Mouse (Mus musculus): ENCODE data around the gene Hand1.
A peak's percentile ranks its signal among the peaks of the same experiment; 100 is the strongest.
"Not testable (repeated sequence)": the region's sequence is repeated elsewhere in the genome, so short reads cannot be mapped to it uniquely, and the experiment has no call there.

Gene Hand1

GRCm38 (mm10) chr11:57833296-57833977 lies 819 bp upstream of the Hand1 start:
- no peak for DNase-seq

GRCm38 (mm10) chr11:57831861-57832260 lies 757 bp downstream of the Hand1 start:
- DNase-seq, result no peak

- DNase-seq, result no peak
These were observed 1.3 kb downstream of the Hand1 start for GRCm38 (mm10) chr11:57831281-57831781.

DNA sequence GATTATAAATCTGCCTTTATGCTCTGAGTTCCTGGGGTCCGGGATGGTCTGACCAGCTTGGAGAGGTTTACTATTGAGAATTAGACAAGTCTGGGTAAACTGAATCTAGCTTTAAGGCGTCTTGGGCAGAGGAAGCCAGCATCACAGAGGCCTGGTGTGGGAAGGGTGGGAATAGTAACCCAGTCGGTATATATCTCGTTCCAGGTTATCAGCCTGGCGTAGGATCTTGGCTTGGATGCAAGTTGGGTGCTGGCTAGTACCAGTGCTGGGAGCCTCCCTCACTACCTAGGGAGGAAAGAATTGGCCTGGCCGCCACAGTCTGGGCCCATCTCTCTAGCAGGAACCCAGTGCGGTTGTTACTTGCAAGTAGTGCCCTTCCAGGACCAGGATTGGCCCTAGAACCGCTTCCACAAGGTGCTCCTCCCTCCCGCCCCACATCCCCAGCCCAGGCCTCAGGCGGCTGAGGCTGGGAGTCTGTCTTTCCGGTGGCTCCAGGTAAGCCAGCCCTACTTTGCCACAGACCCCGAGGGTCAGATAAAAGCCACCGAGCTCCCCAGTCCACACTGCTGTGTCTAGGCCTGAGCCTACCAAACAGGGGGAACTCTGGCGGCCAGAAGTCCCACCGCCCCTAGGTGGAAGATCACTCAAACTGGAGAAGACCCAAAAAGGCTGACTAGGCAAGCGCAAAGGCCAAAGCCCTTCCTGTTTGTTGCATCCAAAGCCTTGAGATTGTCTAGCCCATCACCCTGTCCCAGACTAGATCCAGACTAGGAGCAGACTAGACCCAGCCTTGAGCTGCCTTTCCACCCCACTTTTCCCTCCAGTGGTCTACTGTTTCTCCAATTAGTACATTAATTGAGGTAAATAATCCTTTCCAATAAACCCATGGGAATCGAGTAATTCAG lies 2.5 kb downstream of the Hand1 start:
- DNase-seq, result no peak

DNA sequence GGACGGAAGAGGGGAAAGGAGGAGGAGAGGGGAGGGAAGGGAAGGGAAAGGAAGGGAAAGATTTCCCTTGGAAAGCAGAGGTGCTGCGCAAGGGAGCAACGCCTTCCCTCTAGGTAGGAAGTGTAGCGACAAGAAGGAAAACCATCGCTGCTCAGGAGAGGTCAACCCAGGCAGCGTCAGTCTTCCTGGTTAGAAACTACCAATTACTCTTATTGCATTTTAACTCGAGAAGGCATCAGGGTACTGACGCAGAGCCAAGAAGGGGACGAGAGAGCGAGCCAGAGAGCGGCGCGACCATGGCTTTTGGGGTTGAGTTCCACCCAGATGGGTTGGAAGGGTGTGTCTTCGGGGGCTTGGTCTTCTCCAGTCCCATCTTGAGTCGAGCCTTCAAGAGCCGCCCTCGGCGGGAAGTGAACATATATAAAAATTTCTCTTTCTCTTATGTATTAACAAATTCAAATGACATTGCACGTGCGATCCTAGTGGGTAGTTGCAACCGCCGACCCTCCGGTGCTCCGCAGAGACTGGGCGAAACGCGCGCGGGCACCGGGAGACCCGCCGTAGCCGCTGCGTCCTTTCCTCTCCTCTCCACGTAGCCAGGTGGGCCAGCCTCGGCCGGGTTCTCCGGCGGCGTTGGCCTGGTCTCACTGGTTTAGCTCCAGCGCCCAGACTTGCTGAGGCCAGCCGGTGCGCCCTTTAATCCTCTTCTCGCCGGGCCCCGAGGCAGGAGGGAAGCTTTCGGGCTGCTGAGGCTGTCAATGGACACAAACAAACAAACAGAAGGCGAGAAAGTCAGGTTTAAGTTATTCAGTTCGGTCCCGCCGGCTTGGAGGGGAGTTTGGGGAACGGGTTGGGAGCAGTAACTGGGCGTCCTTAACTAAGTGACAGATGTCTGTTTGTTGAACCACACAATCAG lies 3.4 kb downstream of the Hand1 start:
- DNase-seq, result no peak

- no peak for DNase-seq
These were observed 4.6 kb downstream of the Hand1 start for GRCm38 (mm10) chr11:57827915-57828545.

DNA sequence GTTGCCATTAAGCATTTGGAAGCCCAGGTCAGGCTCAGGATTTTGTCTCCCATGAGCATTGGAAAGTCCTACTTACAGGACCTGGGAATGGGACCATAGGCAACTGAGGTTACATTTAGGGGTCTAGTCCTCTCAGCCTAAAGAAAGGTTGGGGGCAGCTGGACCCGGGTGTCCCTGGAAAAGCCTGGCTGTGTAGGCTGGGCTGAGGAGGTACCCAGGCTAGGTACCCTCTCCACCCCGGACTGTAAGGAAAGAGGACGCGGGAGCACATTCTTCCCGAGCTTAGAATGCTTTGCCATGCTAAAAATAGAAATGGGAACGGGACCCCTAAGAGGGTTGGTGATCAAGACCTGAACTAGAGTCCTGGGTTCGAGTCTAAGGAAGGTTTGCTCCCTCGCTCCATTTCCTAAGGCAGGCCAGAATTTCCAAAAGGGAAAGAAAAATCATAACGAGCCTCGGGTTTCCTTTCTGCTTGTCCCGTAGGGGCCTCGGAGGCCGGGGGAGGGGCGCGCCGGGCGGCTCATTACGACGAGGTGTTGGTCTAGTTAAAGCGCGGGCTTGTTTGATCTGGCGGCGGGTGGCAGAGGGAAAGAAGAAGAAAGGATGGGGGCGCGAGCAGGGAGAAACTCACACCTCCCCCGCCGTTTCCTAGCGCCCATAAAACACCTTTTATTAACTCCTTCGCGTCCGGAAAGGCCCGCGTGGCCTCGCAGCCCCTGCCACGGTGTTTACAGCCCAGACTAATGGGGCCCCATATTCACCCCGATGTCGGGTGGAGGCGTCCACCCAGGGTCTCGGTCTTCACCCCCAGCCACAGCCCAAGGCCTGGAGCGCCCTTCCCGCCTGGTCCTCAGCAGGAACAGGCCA lies 5.3 kb downstream of the Hand1 start:
- DNase-seq, result no peak

DNA sequence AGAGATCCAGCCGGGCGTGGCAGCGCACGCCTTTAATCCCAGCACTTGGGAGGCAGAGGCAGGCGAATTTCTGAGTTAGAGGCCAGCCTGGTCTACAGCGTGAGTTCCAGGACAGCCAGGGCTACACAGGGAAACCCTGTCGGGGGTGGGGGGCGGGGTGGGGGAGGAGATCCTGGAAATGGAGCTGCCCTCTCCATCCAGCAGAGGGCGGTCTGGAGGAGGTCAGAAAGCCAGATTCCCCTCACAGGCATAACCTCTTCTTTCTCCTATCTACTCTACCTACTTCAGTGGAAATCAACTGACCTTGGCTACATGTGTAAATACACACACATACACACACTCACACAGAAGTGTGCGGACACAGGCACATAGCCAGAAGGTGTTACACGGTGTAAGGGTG lies 7.4 kb downstream of the Hand1 start:
- not testable (repeated sequence) for DNase-seq

- no peak for DNase-seq
These were observed 8.9 kb downstream of the Hand1 start for GRCm38 (mm10) chr11:57823714-57824113.

DNA sequence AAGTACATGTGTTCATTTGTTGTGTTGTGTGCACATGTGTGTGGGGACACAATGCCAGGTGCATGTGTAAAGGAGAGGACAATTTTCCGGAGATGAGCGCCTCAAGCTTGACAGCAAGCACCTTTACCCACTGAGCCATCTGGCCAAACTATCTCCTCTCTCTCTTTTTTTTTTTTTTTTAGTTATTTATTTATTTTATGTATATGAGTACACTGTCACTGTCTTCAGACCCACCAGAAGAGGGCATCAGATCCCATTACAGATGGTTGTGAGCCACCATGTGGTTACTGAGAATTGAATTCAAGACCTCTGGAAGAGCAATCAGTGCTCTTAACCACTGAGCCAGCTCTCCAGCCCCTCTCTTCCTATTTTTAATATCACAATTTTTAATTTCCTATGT lies 9.5 kb downstream of the Hand1 start:
- not testable (repeated sequence) for DNase-seq

DNA sequence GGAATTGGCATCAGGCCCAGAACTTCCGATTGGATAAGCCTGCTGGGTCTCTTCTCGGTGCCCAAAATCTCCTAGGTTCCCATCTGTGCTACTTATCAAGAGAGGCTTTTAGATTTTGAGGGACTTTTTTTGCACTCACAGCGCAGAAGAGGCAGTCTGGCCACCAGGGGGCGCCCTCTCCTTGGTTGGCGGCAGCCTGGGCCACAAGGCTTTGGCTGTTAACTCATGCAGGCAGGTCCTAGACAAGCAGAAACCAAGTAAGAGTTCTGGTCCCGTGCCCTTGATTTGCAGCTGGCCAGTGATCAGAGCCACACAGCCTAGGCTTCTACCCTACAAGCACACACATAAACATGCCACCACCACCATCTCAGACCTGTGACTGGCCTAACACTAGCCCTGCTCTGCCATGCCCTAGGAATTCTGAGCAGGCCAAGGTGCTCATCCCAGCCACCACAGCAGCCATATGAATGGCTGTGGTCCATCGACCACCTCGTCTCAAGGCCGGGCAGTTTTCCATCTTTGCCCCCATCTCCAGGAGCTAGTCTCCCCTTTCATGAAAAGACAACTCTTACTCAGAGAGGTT lies 12.5 kb downstream of the Hand1 start:
- DNase-seq, result peak; percentile 42

DNA sequence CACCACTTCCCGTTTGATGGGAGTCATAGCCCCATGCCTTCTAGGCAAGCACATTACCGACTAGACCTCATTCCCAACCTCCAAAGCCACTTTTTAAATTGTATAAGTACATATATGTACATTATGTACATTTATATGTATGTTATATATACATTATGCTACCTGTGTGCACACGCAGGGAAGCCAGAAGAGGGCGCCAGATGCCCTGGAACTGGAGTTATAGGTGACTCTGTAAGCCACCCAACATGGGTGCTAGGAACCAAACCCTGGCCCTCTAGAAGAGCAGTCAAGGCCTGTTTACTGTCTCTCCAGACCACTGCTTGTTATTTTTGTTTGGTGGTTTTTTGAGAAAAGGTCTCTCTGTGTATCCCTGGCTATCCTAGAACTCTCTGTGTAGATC lies 14.4 kb downstream of the Hand1 start:
- DNase-seq, result no peak

DNA sequence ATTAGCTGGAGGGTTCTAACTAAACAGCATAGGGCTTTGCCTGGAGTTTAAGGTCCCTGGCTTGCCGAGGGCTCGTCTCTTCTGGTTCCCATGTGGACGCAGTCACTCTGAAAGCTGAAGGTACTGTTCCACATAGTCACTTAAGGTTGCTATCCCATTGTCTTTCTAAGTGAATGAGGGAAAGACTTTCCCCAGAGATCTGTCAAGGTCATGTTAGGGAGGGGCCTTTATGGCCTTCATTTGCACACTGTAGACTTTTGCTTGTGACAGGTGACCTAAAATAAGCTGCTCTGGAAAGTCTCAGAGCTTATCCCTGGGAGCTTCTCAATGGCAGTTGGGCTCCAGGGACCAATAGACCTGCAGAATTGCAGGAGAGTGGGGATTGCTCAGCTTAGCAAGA lies 19.0 kb downstream of the Hand1 start:
- no peak for DNase-seq

DNA sequence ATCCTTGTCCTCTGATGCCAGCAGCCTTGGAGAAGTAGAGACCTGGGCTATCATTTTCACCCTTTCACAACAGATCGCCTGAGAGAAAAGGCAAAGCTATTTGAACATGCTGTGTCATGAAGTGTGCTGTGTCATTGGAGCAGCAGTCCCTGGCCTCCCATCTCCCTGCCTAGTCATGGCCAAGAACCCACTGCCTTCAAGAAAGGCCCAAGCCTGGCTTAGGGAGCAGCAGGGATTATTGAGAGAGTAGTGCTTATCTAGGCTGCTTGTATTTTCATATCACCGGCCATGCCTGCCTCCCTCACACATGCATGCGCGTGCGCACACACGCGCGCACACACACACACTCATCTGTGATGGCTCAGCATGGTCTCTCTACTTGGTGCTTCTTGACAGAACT lies 20.4 kb downstream of the Hand1 start:
- no peak for DNase-seq

DNA sequence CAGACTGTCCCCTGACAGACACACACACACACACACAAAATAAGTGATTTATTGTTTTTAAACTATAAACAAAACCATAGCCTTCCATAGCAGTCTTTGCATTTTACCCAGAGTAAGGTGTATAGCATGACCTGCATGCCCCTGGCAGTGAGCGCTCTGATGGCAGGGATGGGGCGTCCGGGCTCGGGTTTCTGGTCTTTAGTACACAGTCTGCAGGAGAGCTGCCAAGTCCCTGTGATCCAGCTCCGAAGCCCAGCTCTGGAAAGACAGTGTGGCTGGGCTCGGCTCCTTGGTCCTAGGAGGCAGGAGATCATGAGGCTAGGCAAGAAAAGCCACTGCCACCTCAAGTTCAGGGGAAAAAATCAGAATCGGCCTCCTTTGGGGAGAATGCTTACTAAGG lies 21.6 kb downstream of the Hand1 start:
- DNase-seq, result no peak

DNA sequence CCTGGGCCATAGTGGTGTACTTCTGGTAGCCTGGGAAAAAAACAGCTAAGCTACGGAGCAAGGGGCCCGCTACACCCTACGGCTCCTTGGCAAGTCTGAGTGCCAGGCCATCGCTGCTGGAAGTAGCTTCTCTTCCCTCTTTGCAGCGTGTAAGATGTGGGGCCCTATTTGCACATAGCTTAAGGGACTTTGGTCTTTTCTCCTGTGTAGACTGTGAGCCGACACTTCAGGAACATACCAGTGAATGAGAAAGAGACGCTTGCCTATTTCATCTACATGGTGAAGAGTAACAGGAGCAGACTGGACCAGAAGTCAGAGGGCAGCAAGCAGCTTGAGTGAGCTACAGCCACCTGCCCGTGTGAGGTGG lies 22.9 kb downstream of the Hand1 start:
- DNase-seq, result no peak

DNA sequence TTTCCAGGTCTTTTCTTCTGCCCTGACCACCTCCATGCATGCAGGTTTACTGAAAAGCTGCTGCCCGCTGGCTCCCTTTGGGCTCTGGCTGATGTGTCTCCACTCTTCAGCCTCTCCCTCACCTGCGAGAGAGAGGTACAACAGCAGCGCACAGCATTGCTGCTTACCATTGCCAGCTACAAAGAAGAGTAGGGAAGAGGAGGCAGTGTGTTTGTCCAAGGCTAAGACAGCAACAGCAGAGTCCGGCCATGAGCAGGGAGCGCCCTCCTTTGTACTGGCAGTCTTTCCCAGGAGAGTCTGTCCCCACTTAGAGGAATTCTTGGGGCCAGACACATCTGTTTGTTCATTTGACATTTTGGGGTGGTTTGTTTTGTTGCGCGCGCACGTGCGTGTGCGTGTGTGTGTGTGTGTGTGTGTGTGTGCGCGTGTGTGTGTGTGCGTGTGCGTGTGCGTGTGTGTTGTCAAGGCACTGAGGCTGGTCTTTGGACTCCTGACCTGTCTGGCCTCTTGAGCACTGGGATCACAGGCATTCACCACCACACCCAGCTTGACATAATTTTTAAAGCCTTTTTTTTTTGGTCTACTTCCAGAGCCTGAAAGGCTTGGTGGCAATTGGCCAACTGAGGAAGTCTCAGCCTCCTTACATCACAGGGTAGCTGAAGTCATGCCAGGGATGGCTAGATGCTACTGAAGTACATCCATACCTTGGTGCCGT lies 23.4 kb downstream of the Hand1 start:
- no peak for DNase-seq

- no peak for DNase-seq
These were observed 27.6 kb downstream of the Hand1 start for GRCm38 (mm10) chr11:57805047-57805446.

DNA sequence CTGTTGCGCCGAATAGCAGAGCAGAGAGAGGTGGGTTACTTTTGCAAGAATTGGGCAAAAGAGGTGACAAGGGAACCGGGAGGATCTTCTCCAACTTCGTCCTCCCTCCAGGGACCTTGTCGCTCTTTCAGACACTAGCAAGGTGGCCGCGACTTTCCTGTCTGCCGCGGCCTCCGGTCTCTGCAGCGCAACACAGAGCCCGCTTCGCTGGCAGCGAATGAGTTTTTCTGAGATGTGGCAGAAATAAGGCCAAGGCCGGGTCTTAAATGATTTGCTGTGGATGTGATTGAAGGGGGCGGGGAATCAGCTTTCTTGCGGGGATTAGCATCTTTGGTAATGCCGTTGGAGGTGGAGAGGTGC lies 30.1 kb downstream of the Hand1 start:
- DNase-seq, result peak; percentile 37

- peak; percentile 54 for DNase-seq
These were observed 30.7 kb downstream of the Hand1 start for GRCm38 (mm10) chr11:57801766-57802510.
